Mouse (Mus musculus) liver, embryonic 16.5 days (tissue): ENCODE results near the gene Slamf6. TPM values are rescaled to one million over a fixed set of nuclear protein-coding genes. Genes with fewer than 3 reads are reported as not detected.

ENCODE experiments used
- ATAC-seq: fragments of 200-750 bp; cut with Nextera tagmentation; 2 replicates; pipeline ENCODE4 v1.8.0; 2017; ENCODE audit warnings: low read depth, mild to moderate bottlenecking, moderate number of reproducible peaks, moderate library complexity
- H3K27ac ChIP-seq: fragments of 300-500 bp; sonication (generic); 2 replicates; pipeline ENCODE4 v1.5.1; 2014; ENCODE audit warnings: mild to moderate bottlenecking, low read length
- H3K27me3 ChIP-seq: fragments of 300-500 bp; sonication (generic); 2 replicates; pipeline ENCODE4 v1.6.1; 2014; ENCODE audit warnings: low read depth, low read length, mixed read lengths; ENCODE audit not compliant: control insufficient read depth, insufficient read depth
- H3K36me3 ChIP-seq: fragments of 300-500 bp; sonication (generic); 2 replicates; pipeline ENCODE4 v1.6.1; 2014; ENCODE audit warnings: mild to moderate bottlenecking; ENCODE audit not compliant: control insufficient read depth, insufficient read depth
- H3K4me1 ChIP-seq: fragments of 300-500 bp; sonication (generic); 2 replicates; pipeline ENCODE4 v1.6.1; 2014; ENCODE audit warnings: low read depth, low read length, mixed read lengths; ENCODE audit not compliant: control insufficient read depth
- H3K4me2 ChIP-seq: fragments of 300-500 bp; sonication (generic); 2 replicates; pipeline ENCODE4 v1.6.1; 2014; ENCODE audit warnings: low read depth, low read length, mixed read lengths
- H3K4me3 ChIP-seq: fragments of 300-500 bp; sonication (generic); 2 replicates; pipeline ENCODE4 v1.5.1; 2014; ENCODE audit warnings: low read depth, mild to moderate bottlenecking, low read length
- H3K9ac ChIP-seq: fragments of 300-500 bp; sonication (generic); 2 replicates; pipeline ENCODE4 v1.6.1; 2014; ENCODE audit warnings: low read depth, low read length
- H3K9me3 ChIP-seq: fragments of 300-500 bp; sonication (generic); replicated peaks from 2 replicates; pipeline ENCODE4 v1.6.1; 2016; ENCODE audit warnings: low read length; ENCODE audit not compliant: control insufficient read depth
- WGBS: fragments of 180-500 bp; shearing (Covaris S2); extraction: QIAGEN DNeasy Blood & Tissue Kit; methylation state at CpG from one replicate; pipeline ENCODE4 v1.1.7; 2014; ENCODE audit not compliant: insufficient replicate concordance; 5-methylcytosine and 5-hydroxymethylcytosine counted together
- polyA plus RNA-seq: library from polyadenylated mRNA; unstranded; fragments of >200 nt; fragmentation: Nextera tagmentation; extraction: Ambion mirVana; gene quantifications from 2 replicates; pipeline ENCODE4 v1.2.1, GENCODE M21; 2015

The Slamf6 gene
- polyA plus RNA-seq, 1 experiment from 2014 or later = 5.0 TPM

GRCm38 (mm10) chr1:172000641-172001040, 83.3 kb downstream of the Slamf6 start:
- H3K4me1 ChIP-seq = no peaks in the 10 kb centered on the region
- no peak overlapping the region for H3K9ac ChIP-seq
- H3K27ac ChIP-seq = no peak overlapping the region
- H3K4me2 ChIP-seq = no peak overlapping the region
- H3K36me3 ChIP-seq = no peaks in the 10 kb centered on the region
- H3K4me3 ChIP-seq = no peak overlapping the region
- 25% methylated on average over 3 of the region's 3 CpGs for WGBS
- no peaks in the 10 kb centered on the region for H3K27me3 ChIP-seq
- H3K9me3 ChIP-seq = no peaks in the 10 kb centered on the region
- no peak for ATAC-seq

DNA sequence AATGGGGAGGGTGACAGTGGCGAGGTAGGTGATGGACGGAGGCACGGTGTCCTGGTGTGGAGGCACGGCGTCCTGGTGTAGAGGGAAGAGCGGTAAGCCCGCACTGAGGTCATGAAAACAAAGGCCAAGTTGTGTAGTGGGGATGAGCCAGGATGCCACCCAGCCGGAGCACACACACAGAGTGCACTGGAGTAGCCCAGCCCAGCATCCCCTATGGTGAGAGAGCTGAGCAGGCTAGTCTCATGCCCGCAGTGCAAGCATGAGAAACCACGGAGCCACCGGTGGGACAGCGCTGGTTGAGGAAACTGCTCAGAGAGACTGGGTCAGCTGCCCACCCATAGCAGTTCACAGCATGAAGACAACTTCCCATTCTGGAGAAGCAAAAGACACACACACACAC, 84.3 kb downstream of the Slamf6 start:
- no peak overlapping the region for H3K4me3 ChIP-seq
- no peak overlapping the region for H3K9ac ChIP-seq
- WGBS = 69% methylated on average over 12 of the region's 12 CpGs
- H3K36me3 ChIP-seq = no peaks in the 10 kb centered on the region
- no peaks in the 10 kb centered on the region for H3K4me1 ChIP-seq
- ATAC-seq = no peak
- no peak overlapping the region for H3K4me2 ChIP-seq
- H3K27me3 ChIP-seq = no peaks in the 10 kb centered on the region
- H3K27ac ChIP-seq = no peak overlapping the region
- no peaks in the 10 kb centered on the region for H3K9me3 ChIP-seq

Other genes starting within 250 kb of the Slamf6 start
- gene Cd48, start 235.5 kb upstream of the Slamf6 start, polyA plus RNA-seq = 10.9 and 12.0 TPM in 2 replicates
- gene Slamf1, start 150.4 kb upstream of the Slamf6 start, polyA plus RNA-seq = 1.6 and 1.7 TPM in 2 replicates
- 6.4 and 7.3 TPM in 2 replicates for gene Cd84, start 77.8 kb upstream of the Slamf6 start, polyA plus RNA-seq
- gene Gm10521, start 21.9 kb upstream of the Slamf6 start, polyA plus RNA-seq = 0.05 TPM in 1 of 2 replicates, not detected in the other
- gene Vangl2, start 110.9 kb downstream of the Slamf6 start, polyA plus RNA-seq = 0.41 and 0.57 TPM in 2 replicates
- not detected in 2 replicates for gene Nhlh1, start 140.1 kb downstream of the Slamf6 start, polyA plus RNA-seq
- gene Copa, start 165.0 kb downstream of the Slamf6 start, polyA plus RNA-seq = 75.9 and 82.2 TPM in 2 replicates
- gene Ncstn, start 165.3 kb downstream of the Slamf6 start, polyA plus RNA-seq = 39.5 and 42.9 TPM in 2 replicates
- gene Pex19, start 209.2 kb downstream of the Slamf6 start, polyA plus RNA-seq = 42.4 and 43.9 TPM in 2 replicates
- 61.2 and 61.3 TPM in 2 replicates for gene Dcaf8, start 230.6 kb downstream of the Slamf6 start, polyA plus RNA-seq